Comparison of ENCODE assay signal across 14 mouse cellular contexts in the genomic region with DNA sequence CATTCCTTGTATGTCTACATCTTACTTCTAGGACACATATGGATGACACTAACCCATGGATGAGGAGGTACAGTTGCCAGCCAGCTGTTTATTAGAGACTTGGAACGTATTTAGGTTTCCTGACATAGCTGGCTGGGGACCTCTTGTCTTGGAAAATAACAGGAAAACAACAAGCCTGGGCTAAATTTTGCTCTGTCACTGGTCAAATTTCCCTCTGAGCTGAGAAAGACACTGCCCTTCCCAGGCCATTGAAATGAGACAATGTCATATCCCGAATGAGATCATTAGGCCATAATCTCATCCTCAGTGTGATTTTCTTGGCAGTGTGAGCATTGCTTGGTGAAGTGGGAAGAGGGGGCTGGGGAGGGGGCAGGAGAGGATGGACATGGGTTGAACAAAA.
"Had no signal": no experiment of that assay in that cellular context is flagged by ENCODE, and none has a peak within 500 bp of the region (broad histone marks: within the 10 kb centered on the region; RNA-seq: fewer than 3 reads in every experiment).

No protein-coding gene starts in this region.

- H3K27ac ChIP-seq: limb, embryonic 13.5 days; liver, embryonic 12.5 days; midbrain, embryonic 12.5 days; neural tube, embryonic 13.5 days had no signal

- H3K36me3 ChIP-seq: limb, embryonic 13.5 days; liver, embryonic 12.5 days; midbrain, embryonic 12.5 days; neural tube, embryonic 13.5 days had no signal

- ATAC-seq: liver, embryonic 12.5 days; midbrain, embryonic 16.5 days had no signal

- DNase-seq: left cerebral cortex, postnatal 4 days; lung, embryonic 14.5 days; lung, postnatal 10 days; lung, postnatal 4 days; retina, postnatal 1 day; right cerebral cortex, postnatal 4 days; spleen, adult 18-20 months; thymus, adult 18-20 months; thymus, postnatal 14 days had no signal

- H3K4me3 ChIP-seq: limb, embryonic 13.5 days; liver, embryonic 12.5 days; midbrain, embryonic 12.5 days; neural tube, embryonic 13.5 days had no signal

- H3K27me3 ChIP-seq: liver, embryonic 12.5 days; midbrain, embryonic 12.5 days had no signal

- H3K9me3 ChIP-seq: limb, embryonic 13.5 days; liver, embryonic 12.5 days; midbrain, embryonic 12.5 days; neural tube, embryonic 13.5 days had no signal

- H3K4me1 ChIP-seq: liver, embryonic 12.5 days; midbrain, embryonic 12.5 days; neural tube, embryonic 13.5 days had no signal

- H3K4me2 ChIP-seq: limb, embryonic 13.5 days; liver, embryonic 12.5 days; lung, embryonic 14.5 days; midbrain, embryonic 12.5 days; neural tube, embryonic 13.5 days had no signal

- H3K9ac ChIP-seq: limb, embryonic 13.5 days; liver, embryonic 12.5 days; lung, embryonic 14.5 days; midbrain, embryonic 12.5 days; neural tube, embryonic 13.5 days had no signal
